Mouse (Mus musculus) hindbrain, embryonic 10.5 days (tissue): Measurements from ENCODE around the gene Cdkn3. TPM values are rescaled to one million over a fixed set of nuclear protein-coding genes. Genes with fewer than 3 reads are reported as not detected.

ENCODE experiments used
- DNase-seq: peaks from one replicate; pipeline ENCODE4 v3.0.0-alpha.2; 2017; ENCODE audit warnings: low spot score
- H3K27ac ChIP-seq: fragments of 300-500 bp; sonication (generic); 2 replicates; pipeline ENCODE4 v1.5.1; 2016; ENCODE audit warnings: mild to moderate bottlenecking, moderate library complexity
- H3K27me3 ChIP-seq: fragments of 300-500 bp; sonication (generic); 2 replicates; pipeline ENCODE4 v1.6.1; 2016; ENCODE audit warnings: mild to moderate bottlenecking; ENCODE audit not compliant: poor library complexity, insufficient read depth, severe bottlenecking
- H3K36me3 ChIP-seq: fragments of 300-500 bp; sonication (generic); 2 replicates; pipeline ENCODE4 v1.6.1; 2016; ENCODE audit warnings: mild to moderate bottlenecking, moderate library complexity
- H3K4me1 ChIP-seq: fragments of 300-500 bp; sonication (generic); replicated peaks from 2 replicates; pipeline ENCODE4 v1.6.1; 2016; ENCODE audit warnings: mild to moderate bottlenecking
- H3K4me3 ChIP-seq: fragments of 300-500 bp; sonication (generic); 2 replicates; pipeline ENCODE4 v1.5.1; 2016; ENCODE audit warnings: mild to moderate bottlenecking, moderate library complexity
- H3K9me3 ChIP-seq: fragments of 300-500 bp; sonication (generic); 2 replicates; pipeline ENCODE4 v1.6.1; 2016; ENCODE audit warnings: mild to moderate bottlenecking, moderate library complexity
- WGBS: fragments of 180-500 bp; shearing (Covaris S2); methylation state at CpG from one replicate; pipeline ENCODE4 v1.1.7; 2016; 5-methylcytosine and 5-hydroxymethylcytosine counted together
- polyA plus RNA-seq: library from polyadenylated mRNA; unstranded; fragments of >200 nt; fragmentation: Nextera tagmentation; extraction: Ambion mirVana; gene quantifications from 2 replicates; pipeline ENCODE4 v1.2.1, GENCODE M21; 2016

Gene Cdkn3
- polyA plus RNA-seq, 1 experiment from 2014 or later, result 46.6 TPM

GRCm38 (mm10) chr14:46755851-46756250, 4.5 kb upstream of the Cdkn3 start:
- H3K9me3 ChIP-seq, result 0 out of 2 replicates have a peak, but pooled peaks cover 2% of the 10 kb centered on the region
- H3K27ac ChIP-seq, result no peak overlapping the region
- no peaks in the 10 kb centered on the region for H3K27me3 ChIP-seq
- H3K4me1 ChIP-seq, result peaks cover 5% of the 10 kb centered on the region
- no peaks in the 10 kb centered on the region for H3K36me3 ChIP-seq
- WGBS, result 90% methylated on average over 8 of the region's 8 CpGs
- no peak for DNase-seq
- no peak overlapping the region for H3K4me3 ChIP-seq

DNA sequence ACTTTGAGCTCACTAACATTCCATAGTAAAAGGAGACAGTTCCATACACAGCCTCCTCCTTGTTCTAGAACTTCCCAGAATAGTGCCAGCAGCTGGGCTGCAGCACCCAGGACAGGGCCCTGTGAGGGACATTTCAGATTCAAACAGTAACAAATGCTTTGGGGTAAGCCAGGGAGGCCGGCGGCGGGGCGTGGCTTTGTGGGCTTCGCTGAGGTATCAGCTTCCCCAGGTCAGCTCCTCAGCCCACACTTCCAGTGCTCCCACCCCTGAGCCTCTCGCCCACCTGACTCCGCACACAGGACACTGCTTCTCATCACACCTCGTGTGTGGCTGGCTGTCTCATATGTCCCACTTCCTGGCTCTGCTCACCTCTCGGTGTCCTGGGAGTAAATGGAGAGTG, 2.6 kb upstream of the Cdkn3 start:
- peaks cover 17% of the 10 kb centered on the region for H3K4me1 ChIP-seq
- H3K36me3 ChIP-seq, result no peaks in the 10 kb centered on the region
- no peaks in the 10 kb centered on the region for H3K27me3 ChIP-seq
- H3K27ac ChIP-seq, result no peak overlapping the region
- DNase-seq, result no peak
- H3K4me3 ChIP-seq, result no peak overlapping the region
- 0 out of 2 replicates have a peak, but pooled peaks cover 2% of the 10 kb centered on the region for H3K9me3 ChIP-seq
- WGBS, result 50% methylated on average over 9 of the region's 9 CpGs

- Histone ChIP-seq H3K27ac (peak overlapping the region; percentile 90; the same call in 1 of the 2 replicates), H3K9me3 (0 out of 2 replicates have a peak, but pooled peaks cover 2% of the 10 kb centered on the region), H3K27me3 (no peaks in the 10 kb centered on the region), H3K4me1 (peaks cover 17% of the 10 kb centered on the region), H3K4me3 (peak overlapping the region; percentile 86), H3K36me3 (peaks cover 15% of the 10 kb centered on the region)
- WGBS, result under 1% methylated on average over 7 of the region's 7 CpGs
- DNase-seq, result no peak
Measured at GRCm38 (mm10) chr14:46759970-46760354, 379 bp upstream of the Cdkn3 start.

DNA sequence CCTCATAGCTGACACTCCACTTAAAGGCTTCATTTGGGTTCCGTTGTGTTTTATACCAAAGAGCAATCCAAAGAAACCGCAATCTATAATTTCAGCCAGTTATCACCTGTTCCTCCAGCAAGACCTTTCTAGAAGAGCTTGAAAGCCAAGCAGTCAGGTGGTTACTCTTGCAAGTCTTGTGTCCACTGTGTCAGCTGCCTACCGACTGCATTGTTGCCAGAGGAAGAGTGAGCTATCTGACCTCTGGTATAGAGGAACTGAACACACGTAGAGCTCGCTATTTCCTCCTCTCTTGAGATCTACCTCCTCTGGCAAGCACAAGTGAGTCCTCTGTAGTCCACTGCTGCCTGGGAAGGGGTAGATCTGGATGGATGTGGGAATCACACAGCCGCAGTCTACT, 845 bp downstream of the Cdkn3 start:
- Histone ChIP-seq H3K4me3 (peak overlapping the region; percentile 86), H3K4me1 (peaks cover 17% of the 10 kb centered on the region), H3K27ac (peak overlapping the region; percentile 90; the same call in 1 of the 2 replicates), H3K36me3 (peaks cover 17% of the 10 kb centered on the region), H3K9me3 (0 out of 2 replicates have a peak, but pooled peaks cover 2% of the 10 kb centered on the region), H3K27me3 (no peaks in the 10 kb centered on the region)
- no peak for DNase-seq
- 49% methylated on average over 6 of the region's 6 CpGs for WGBS

DNA sequence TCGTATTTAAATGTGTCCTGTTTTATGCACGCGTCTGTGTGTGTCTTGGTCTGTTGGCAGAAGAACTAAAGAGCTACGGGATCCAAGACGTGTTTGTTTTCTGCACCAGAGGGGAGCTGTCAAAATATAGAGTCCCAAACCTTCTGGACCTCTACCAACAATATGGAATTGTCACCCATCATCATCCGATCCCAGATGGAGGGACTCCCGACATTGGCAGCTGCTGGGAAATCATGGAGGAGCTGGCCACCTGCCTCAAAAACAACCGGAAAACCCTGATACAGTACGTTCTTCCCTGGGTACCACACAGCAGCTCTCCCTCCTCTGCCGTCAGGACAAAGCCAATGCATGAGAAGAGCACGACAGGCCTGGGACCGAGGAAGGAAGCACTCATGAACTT, 6.8 kb downstream of the Cdkn3 start:
- Histone ChIP-seq H3K27me3 (no peaks in the 10 kb centered on the region), H3K4me1 (no peaks in the 10 kb centered on the region), H3K36me3 (peaks cover 72% of the 10 kb centered on the region), H3K27ac (no peak overlapping the region), H3K9me3 (no peaks in the 10 kb centered on the region), H3K4me3 (no peak overlapping the region)
- no peak for DNase-seq
- 90% methylated on average over 12 of the region's 12 CpGs for WGBS

GRCm38 (mm10) chr14:46770036-46770435, 9.7 kb downstream of the Cdkn3 start:
- H3K4me3 ChIP-seq, result no peak overlapping the region
- H3K4me1 ChIP-seq, result no peaks in the 10 kb centered on the region
- DNase-seq, result no peak
- H3K36me3 ChIP-seq, result peaks cover 87% of the 10 kb centered on the region
- no peak overlapping the region for H3K27ac ChIP-seq
- no peaks in the 10 kb centered on the region for H3K9me3 ChIP-seq
- WGBS, result 88% methylated on average over 6 of the region's 6 CpGs
- H3K27me3 ChIP-seq, result no peaks in the 10 kb centered on the region

DNA sequence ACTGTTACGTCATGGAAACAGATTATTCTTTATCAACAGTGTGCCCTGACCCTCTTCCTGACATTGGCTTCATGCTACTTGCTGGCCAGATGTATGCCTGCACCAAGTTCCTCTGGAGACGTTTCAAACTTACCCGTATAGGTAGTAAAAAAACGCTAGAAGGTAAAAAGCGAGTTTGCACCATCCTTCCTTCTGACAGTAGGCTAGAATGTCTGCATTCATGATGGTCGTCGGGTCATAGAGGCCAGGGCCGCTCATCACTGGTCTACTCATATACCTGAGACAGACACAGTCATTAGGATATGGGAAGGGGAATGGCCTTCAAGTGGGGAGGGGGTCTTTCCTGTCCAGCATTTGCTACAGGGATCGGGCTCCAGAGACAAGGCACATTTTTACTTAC, 18.4 kb downstream of the Cdkn3 start:
- H3K4me1 ChIP-seq, result no peaks in the 10 kb centered on the region
- 97% methylated on average over 9 of the region's 9 CpGs for WGBS
- no peak overlapping the region for H3K4me3 ChIP-seq
- peaks cover 19% of the 10 kb centered on the region for H3K9me3 ChIP-seq
- DNase-seq, result no peak
- H3K36me3 ChIP-seq, result peaks cover 100% of the 10 kb centered on the region
- no peak overlapping the region for H3K27ac ChIP-seq
- no peaks in the 10 kb centered on the region for H3K27me3 ChIP-seq

DNA sequence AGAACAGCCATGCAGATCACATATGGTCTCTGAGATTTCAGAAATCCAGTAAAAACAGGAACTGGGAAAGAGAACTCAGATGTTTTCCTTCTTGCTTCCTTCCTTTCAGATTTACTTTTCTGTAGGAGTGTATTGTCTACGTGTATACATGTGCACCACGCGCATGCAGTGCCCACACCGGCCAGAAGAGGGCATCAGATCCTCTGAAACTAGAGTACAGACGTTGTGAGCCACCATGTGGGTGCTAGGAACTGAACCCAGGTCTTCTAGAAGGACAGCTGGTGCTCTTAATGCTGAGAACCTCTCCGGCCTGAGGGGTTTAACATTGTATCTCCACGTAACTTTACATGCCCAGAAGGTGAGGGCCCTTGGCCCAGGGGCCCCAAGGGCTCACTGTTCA, 18.9 kb downstream of the Cdkn3 start:
- H3K4me1 ChIP-seq, result no peaks in the 10 kb centered on the region
- 93% methylated on average over 7 of the region's 7 CpGs for WGBS
- DNase-seq, result no peak
- H3K27ac ChIP-seq, result no peak overlapping the region
- H3K36me3 ChIP-seq, result peaks cover 100% of the 10 kb centered on the region
- peaks cover 19% of the 10 kb centered on the region for H3K9me3 ChIP-seq
- H3K4me3 ChIP-seq, result no peak overlapping the region
- no peaks in the 10 kb centered on the region for H3K27me3 ChIP-seq

- Histone ChIP-seq H3K9me3 (peaks cover 19% of the 10 kb centered on the region), H3K4me1 (peaks cover 2% of the 10 kb centered on the region), H3K4me3 (no peak overlapping the region), H3K36me3 (peaks cover 94% of the 10 kb centered on the region), H3K27me3 (no peaks in the 10 kb centered on the region), H3K27ac (no peak overlapping the region)
- no peak for DNase-seq
- 97% methylated on average over 7 of the region's 7 CpGs for WGBS
Measured at GRCm38 (mm10) chr14:46781086-46781485, 20.7 kb downstream of the Cdkn3 start.

DNA sequence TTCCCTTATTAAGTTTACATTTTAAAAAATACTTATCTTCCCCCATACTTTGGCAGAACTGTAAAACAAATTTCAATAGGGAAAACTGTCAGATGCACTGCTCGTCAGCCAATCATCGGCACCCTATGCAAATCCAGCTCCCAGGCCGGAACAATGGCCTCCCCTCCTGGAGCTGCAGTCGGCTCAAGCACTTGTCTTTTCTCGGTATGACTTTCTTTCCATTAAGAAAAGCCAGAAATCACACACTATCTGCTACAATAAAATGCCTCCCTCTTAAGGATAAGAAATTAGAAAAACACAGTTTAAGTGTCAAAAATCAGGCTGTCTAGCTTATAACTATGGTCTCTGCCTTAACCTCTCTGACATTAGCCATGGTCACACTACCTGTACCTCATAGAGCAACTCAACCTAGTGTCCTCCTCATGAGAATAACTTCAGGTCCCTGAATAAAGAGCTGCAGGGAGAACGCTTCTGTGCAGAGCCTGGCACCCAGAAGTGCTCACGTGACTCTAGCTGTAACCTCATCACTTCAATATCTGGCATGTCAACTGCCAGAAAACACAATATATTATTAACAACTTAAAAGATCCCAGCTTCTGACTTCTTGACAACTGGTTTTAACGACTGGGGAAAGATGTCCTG, 22.0 kb downstream of the Cdkn3 start:
- no peak for DNase-seq
- Histone ChIP-seq H3K4me3 (no peak overlapping the region), H3K4me1 (peaks cover 12% of the 10 kb centered on the region), H3K27me3 (no peaks in the 10 kb centered on the region), H3K9me3 (peaks cover 19% of the 10 kb centered on the region), H3K36me3 (peaks cover 82% of the 10 kb centered on the region), H3K27ac (no peak overlapping the region)
- WGBS, result 95% methylated on average over 8 of the region's 8 CpGs

GRCm38 (mm10) chr14:46783327-46783926, 23.1 kb downstream of the Cdkn3 start:
- H3K27me3 ChIP-seq, result no peaks in the 10 kb centered on the region
- H3K36me3 ChIP-seq, result peaks cover 70% of the 10 kb centered on the region
- peaks cover 16% of the 10 kb centered on the region for H3K9me3 ChIP-seq
- WGBS, result 94% methylated on average over 10 of the region's 10 CpGs
- H3K4me1 ChIP-seq, result peaks cover 16% of the 10 kb centered on the region
- no peak for DNase-seq
- H3K4me3 ChIP-seq, result no peak overlapping the region
- H3K27ac ChIP-seq, result no peak overlapping the region

DNA sequence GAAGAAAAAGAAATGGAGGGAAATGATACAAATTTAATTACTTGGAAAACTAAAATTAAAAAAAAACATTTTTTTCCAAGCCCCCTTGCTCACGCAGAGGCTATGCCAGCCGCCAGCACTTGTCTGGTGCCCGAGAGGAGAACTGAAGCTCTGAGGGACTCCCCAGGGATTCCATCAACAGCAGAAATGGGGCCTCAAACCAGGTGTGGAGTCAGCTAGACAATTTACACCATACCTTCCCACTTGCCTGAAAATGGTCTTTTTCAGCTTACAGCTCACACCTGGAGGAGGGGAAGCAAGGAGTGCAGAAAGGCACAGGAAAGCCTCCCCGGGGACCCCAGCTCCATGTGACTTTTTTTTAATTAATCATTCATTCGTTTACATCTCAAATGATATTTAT, 24.9 kb downstream of the Cdkn3 start:
- peaks cover 52% of the 10 kb centered on the region for H3K36me3 ChIP-seq
- H3K4me3 ChIP-seq, result no peak overlapping the region
- H3K27ac ChIP-seq, result no peak overlapping the region
- H3K27me3 ChIP-seq, result no peaks in the 10 kb centered on the region
- 89% methylated on average over 5 of the region's 5 CpGs for WGBS
- no peaks in the 10 kb centered on the region for H3K9me3 ChIP-seq
- no peak for DNase-seq
- peaks cover 19% of the 10 kb centered on the region for H3K4me1 ChIP-seq

- Histone ChIP-seq H3K36me3 (peaks cover 30% of the 10 kb centered on the region), H3K27me3 (no peaks in the 10 kb centered on the region), H3K4me1 (peaks cover 19% of the 10 kb centered on the region), H3K27ac (peak overlapping the region; percentile 99), H3K9me3 (no peaks in the 10 kb centered on the region), H3K4me3 (peak overlapping the region; percentile 91)
- under 1% methylated on average over 11 of the region's 11 CpGs for WGBS
- no peak for DNase-seq
Measured at GRCm38 (mm10) chr14:46787454-46787786, 27.1 kb downstream of the Cdkn3 start.
